Mouse (Mus musculus) gonadal fat pad, adult 2 months (tissue): Measurements from ENCODE around the gene Cul9. TPM values are rescaled to one million over a fixed set of nuclear protein-coding genes. Genes with fewer than 3 reads are reported as not detected.
A peak's percentile ranks its signal among the peaks of the same experiment; 100 is the strongest.

ENCODE experiments used
- DNase-seq: peaks from one replicate; pipeline ENCODE4 v3.0.0-alpha.2; 2012; ENCODE audit warnings: low read depth
- polyA plus RNA-seq: library from polyadenylated mRNA; depleted of rRNA; stranded (reverse); fragments of >200 nt; gene quantifications from 2 replicates; pipeline ENCODE4 v1.2.3, GENCODE M21; 2012

Gene Cul9
- polyA plus RNA-seq, 1 experiment: 30.8 TPM

- no peak for DNase-seq
These were observed 7.3 kb upstream of the Cul9 start for GRCm38 (mm10) chr17:46553469-46553868.

DNA sequence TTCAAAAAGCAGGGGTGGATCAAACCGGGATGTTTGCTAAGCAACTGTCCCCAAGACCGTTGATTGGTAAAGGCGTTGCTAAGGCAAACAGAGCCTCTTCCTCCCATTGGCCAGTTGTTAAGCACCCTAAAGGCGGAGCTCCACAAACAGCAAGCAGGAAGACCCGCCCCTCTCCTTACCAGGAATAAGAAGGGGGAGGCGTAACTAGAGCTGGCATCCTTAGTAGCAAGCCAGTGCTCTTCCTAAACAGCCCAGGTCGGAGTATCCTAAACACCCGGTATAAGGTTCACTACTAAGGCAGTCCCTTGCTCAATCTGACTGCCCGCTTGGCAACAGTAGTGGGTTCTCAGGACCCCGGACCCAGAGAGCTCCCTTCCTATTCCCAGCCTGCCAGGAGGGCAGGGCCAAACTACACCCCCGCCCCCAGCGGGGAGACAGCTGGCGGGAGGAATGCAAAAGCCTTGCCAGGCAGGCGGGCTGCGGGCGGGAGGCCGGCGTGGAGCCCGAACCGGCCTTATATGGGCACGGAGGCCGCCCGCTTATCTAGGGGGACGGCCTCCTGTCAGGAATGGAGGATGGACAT is 6.7 kb upstream of the Cul9 start:
- DNase-seq: peak; percentile 74

DNA sequence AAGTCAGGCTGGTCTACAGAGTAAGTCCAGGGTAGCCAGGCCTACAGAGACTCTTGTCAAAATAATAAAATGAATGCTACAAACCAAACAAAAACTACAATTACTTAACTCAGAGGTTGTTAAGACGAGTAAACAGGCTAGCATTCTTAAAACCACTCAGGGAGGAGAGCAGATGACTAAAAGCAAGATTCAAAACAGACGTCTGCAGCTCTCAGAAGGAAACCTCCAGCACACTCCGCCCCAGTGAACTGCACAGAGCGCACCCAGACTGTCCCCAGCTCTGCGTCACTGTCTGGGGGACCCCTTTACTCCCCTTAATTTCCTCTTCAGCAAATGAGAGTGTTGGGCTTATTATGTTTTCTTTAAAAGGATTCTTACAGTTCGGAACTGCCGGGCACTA is 6.0 kb upstream of the Cul9 start:
- no peak for DNase-seq

DNA sequence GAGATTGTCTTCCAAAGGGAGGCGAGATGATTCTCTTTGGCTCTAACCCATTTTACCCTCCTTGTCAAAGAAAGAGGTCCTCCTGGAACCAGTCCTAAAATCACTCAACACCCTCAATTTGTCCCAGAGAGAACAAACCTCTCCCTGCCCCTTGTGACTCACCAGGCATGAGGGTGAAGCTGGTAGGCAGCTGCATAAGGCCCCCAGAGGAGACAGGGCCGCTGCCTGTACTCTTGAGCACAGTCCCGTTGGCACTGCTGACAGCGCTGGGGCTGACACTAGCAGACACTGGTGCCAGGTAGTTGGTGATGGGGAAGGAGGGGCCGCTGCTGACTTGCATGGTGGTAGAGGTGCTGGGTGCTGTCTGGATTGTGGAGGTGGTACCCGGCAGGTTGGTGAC is 5.2 kb upstream of the Cul9 start:
- no peak for DNase-seq

DNA sequence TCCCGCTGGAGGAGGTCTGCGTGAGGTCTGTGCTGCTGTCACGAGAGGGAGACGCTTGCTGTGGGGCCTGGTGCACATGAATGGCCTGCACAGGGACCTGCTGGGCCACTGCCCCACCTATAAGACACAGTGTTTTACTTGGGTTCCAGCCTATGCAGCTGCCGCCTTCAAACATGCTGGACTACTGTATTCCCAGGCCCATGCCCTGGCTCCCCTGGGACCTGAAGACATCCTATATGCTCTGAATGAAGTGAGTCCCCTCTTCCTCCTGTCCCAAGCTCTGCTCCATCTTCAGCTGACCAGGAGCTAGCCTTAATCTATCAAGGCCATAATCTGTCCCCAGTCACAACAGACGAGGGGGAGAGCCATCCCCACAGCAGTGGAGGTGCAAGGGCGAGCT is 4.7 kb upstream of the Cul9 start:
- no peak for DNase-seq

DNA sequence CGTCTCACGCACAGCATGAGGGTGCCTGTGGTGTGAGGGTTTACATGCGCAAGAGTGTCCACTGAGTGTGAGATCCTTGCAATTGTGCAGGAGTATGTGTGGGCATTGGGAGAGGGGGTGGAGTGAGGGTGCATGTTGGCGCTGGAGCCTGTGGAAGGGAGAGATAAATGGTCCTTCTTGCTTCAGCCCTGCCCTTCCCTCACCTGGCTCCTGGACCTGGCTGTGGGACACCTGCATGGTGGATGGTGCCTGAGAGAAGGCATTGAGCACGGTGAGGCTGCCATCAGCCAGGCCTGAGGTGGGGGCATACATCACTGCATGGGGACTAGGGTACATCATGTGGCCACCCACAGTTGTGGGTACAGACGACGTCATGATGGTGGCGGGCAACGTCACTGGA is 3.5 kb upstream of the Cul9 start:
- DNase-seq: no peak

- no peak for DNase-seq
These were observed 3.0 kb upstream of the Cul9 start for GRCm38 (mm10) chr17:46549193-46549592.

DNA sequence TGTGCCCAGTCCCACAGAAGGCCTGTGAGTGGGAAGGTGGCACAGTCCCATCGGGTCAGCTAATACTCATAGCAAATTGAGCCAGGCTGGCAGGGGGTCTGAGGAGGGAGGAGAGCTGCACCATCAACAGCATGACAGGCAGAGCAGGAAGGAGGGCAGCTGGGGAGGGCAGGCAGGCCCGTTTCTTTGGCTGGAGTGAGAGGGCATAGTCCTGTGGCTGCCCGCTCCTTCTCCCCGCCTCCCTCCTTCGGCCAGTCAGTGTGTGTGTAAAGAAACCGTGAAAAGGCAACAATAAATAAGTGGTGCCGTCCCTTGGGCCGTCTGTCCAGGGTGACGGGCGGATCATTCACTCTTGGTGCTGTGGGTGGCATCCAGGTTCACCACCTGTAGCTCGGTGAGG is 2.6 kb upstream of the Cul9 start:
- DNase-seq: no peak

GRCm38 (mm10) chr17:46547923-46548322 is 1.7 kb upstream of the Cul9 start:
- DNase-seq: no peak

GRCm38 (mm10) chr17:46546995-46547394 is 807 bp upstream of the Cul9 start:
- no peak for DNase-seq

GRCm38 (mm10) chr17:46546591-46546990 is 403 bp upstream of the Cul9 start:
- DNase-seq: no peak

DNA sequence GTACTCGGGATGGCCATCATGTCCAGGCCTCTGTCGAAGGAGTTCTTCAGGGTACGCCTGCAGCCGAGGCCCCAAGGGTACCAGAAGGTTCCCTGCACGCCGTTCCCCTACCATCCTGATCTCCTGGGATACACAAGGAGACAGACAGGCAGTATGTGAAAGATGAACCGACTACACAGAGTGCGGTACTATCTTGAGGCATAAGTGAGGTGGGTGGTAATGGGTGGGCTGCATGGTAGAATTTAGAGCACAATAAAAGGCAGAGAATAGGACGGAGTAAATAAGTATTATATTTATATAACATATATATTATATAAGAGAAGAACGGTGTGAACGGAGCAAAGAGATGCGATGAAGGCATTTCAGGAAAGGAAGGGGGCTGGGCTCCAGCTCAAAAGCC is 2.5 kb downstream of the Cul9 start:
- no peak for DNase-seq

DNA sequence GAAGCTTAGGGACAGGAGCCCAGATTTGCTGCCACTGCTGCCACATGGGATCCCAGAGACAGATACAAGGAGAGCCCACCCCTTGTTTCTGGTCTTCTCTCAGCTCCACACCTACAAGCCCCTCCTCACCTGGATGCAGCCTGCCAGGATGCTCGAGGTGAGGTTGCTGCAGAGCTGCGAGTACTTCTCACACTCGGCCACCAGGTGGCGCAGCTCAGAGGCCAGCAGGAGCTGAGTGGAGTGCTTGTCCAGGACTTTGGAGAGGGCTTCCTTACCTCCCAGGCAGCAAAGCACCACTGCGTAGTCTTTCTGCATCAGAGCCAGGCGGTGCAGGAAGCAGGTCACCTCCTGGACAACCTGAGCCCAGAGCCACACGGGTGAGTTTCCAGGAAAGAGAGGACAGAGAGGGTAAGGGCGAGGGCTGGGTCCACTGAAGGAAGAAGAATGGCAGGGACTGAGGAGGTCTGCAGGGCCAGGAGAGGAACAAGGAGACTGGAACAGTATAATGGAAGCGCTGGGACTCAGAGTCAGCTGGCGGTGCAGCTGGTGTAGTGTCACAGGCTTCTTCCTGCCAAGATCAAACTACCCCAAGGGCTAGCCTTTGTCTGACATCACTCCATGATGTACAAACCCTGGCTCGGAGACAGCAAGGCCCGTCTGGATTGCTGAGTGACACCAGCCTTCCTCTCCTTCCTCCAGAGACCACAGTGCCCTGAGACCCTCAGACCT is 20.4 kb downstream of the Cul9 start:
- no peak for DNase-seq

GRCm38 (mm10) chr17:46525065-46525464 is 21.1 kb downstream of the Cul9 start:
- no peak for DNase-seq

GRCm38 (mm10) chr17:46521963-46522668 is 24.1 kb downstream of the Cul9 start:
- DNase-seq: no peak

DNA sequence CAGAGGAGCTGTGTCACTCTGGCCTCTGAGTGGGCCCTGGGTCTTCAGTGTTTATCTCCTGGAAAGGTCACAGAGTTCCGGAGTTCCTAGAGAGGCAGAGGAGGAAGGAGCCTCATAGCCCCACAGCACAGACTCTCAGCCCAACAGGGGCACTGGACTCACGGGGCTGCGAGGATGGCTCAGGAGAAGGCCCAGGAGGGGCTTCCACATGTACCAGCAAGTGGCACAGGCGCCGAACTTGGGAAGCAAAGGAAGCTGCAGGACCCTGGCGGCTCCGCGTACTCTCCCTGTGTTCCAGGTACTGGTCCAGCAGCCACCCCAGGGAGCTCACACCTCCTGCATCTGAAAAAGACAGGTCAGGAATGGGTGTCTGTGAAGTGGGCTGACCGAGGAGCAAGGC is 25.0 kb downstream of the Cul9 start:
- DNase-seq: no peak

GRCm38 (mm10) chr17:46520385-46520979 is 25.7 kb downstream of the Cul9 start:
- no peak for DNase-seq

DNA sequence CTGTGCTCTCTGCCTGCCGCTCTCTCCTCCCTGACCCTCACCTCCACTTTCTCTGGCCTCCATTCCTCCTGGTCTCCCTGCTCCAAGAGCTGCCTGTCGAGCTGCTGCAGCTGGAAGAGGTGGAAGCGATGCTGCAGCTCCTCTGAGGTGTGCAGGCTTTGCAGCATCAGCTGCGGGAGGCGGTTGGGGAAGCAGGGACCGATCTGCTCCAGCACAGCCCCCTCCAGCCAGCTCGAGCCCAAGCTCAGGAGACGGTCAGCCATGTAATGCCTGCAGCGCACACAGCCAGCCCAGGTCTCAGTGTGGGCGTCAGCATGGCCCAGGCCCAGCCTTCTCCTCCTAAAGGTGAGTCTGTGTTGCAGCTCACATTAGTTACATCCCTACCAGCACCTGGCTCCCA is 26.2 kb downstream of the Cul9 start:
- DNase-seq: no peak

- no peak for DNase-seq
These were observed 32.9 kb downstream of the Cul9 start for GRCm38 (mm10) chr17:46513329-46513728.

GRCm38 (mm10) chr17:46511059-46511710 is 35.0 kb downstream of the Cul9 start:
- no peak for DNase-seq

GRCm38 (mm10) chr17:46505617-46506016 is 40.6 kb downstream of the Cul9 start:
- DNase-seq: no peak
